Mouse (Mus musculus) forebrain, embryonic 15.5 days (tissue): ENCODE data around the gene Mmp11. TPM values are rescaled to one million over a fixed set of nuclear protein-coding genes. Genes with fewer than 3 reads are reported as not detected.

Experiments
- ATAC-seq: fragments of 200-750 bp; cut with Nextera tagmentation; replicated peaks from 2 replicates; pipeline ENCODE4 v1.8.0; 2017; ENCODE audit warnings: mild to moderate bottlenecking, moderate TSS enrichment, moderate library complexity
- H3K27ac ChIP-seq: fragments of 300-500 bp; sonication (generic); replicated peaks from 2 replicates; pipeline ENCODE4 v1.5.1; 2015; ENCODE audit warnings: mild to moderate bottlenecking, inconsistent platforms
- H3K27me3 ChIP-seq: fragments of 300-500 bp; sonication (generic); 2 replicates; pipeline ENCODE4 v1.6.1; 2015; ENCODE audit warnings: inconsistent platforms
- H3K36me3 ChIP-seq: fragments of 300-500 bp; sonication (generic); 2 replicates; pipeline ENCODE4 v1.6.1; 2015; ENCODE audit warnings: mild to moderate bottlenecking, inconsistent platforms
- H3K4me1 ChIP-seq: fragments of 300-500 bp; sonication (generic); 2 replicates; pipeline ENCODE4 v1.6.1; 2015; ENCODE audit warnings: inconsistent platforms
- H3K4me2 ChIP-seq: fragments of 300-500 bp; sonication (generic); replicated peaks from 2 replicates; pipeline ENCODE4 v1.6.1; 2015; ENCODE audit warnings: mild to moderate bottlenecking, inconsistent platforms
- H3K4me3 ChIP-seq: fragments of 300-500 bp; sonication (generic); 2 replicates; pipeline ENCODE4 v1.5.1; 2015; ENCODE audit warnings: mild to moderate bottlenecking, inconsistent platforms
- H3K9ac ChIP-seq: fragments of 300-500 bp; sonication (generic); replicated peaks from 2 replicates; pipeline ENCODE4 v1.6.1; 2015; ENCODE audit warnings: mild to moderate bottlenecking, inconsistent platforms
- H3K9me3 ChIP-seq: fragments of 300-500 bp; sonication (generic); 2 replicates; pipeline ENCODE4 v1.6.1; 2016; ENCODE audit warnings: inconsistent platforms
- WGBS: fragments of 180-500 bp; shearing (Covaris S2); methylation state at CpG from one replicate; pipeline ENCODE4 v1.1.7; 2015; ENCODE audit warnings: mixed read lengths; 5-methylcytosine and 5-hydroxymethylcytosine counted together
- polyA plus RNA-seq: library from polyadenylated mRNA; unstranded; fragments of >200 nt; fragmentation: Nextera tagmentation; extraction: Ambion mirVana; gene quantifications from 2 replicates; pipeline ENCODE4 v1.2.1, GENCODE M21; 2015

Mmp11 gene
- polyA plus RNA-seq, 1 experiment from 2014 or later: 19.8 TPM

GRCm38 (mm10) chr10:75945896-75946295 is 9.6 kb upstream of the Mmp11 start:
- H3K27ac ChIP-seq: no peak overlapping the region
- peaks cover 6% of the 10 kb centered on the region; the same call in 1 of the 2 replicates for H3K27me3 ChIP-seq
- H3K9ac ChIP-seq: no peak overlapping the region
- H3K4me1 ChIP-seq: peaks cover 14% of the 10 kb centered on the region
- no peak overlapping the region for H3K4me2 ChIP-seq
- no peak overlapping the region for H3K4me3 ChIP-seq
- H3K36me3 ChIP-seq: no peaks in the 10 kb centered on the region
- no peaks in the 10 kb centered on the region for H3K9me3 ChIP-seq
- ATAC-seq: no peak
- 90% methylated on average over 7 of the region's 7 CpGs for WGBS

GRCm38 (mm10) chr10:75945213-75945612 is 8.9 kb upstream of the Mmp11 start:
- no peak overlapping the region for H3K4me2 ChIP-seq
- H3K9ac ChIP-seq: no peak overlapping the region
- H3K36me3 ChIP-seq: no peaks in the 10 kb centered on the region
- WGBS: 95% methylated on average over 7 of the region's 7 CpGs
- no peak for ATAC-seq
- H3K9me3 ChIP-seq: no peaks in the 10 kb centered on the region
- H3K4me3 ChIP-seq: no peak overlapping the region
- H3K4me1 ChIP-seq: peaks cover 9% of the 10 kb centered on the region
- H3K27ac ChIP-seq: no peak overlapping the region
- peaks cover 1% of the 10 kb centered on the region; the same call in 1 of the 2 replicates for H3K27me3 ChIP-seq

- H3K27me3 ChIP-seq: no peaks in the 10 kb centered on the region
- no peak overlapping the region for H3K4me3 ChIP-seq
- no peak; the same call in 1 of the 2 replicates for ATAC-seq
- H3K36me3 ChIP-seq: no peaks in the 10 kb centered on the region
- H3K4me1 ChIP-seq: peaks cover 9% of the 10 kb centered on the region
- no peak overlapping the region for H3K9ac ChIP-seq
- no peak overlapping the region for H3K4me2 ChIP-seq
- H3K9me3 ChIP-seq: no peaks in the 10 kb centered on the region
- no peak overlapping the region for H3K27ac ChIP-seq
- 16% methylated on average over 11 of the region's 11 CpGs for WGBS
These were observed 7.9 kb upstream of the Mmp11 start for GRCm38 (mm10) chr10:75944066-75944772.

- Histone ChIP-seq H3K27me3 (no peaks in the 10 kb centered on the region), H3K9me3 (no peaks in the 10 kb centered on the region), H3K27ac (no peak within 1 kb of the TSS), H3K4me1 (peaks cover 9% of the 10 kb centered on the region), H3K4me3 (no peak within 1 kb of the TSS), H3K9ac (no peak within 1 kb of the TSS), H3K36me3 (no peaks in the 10 kb centered on the region), H3K4me2 (no peak within 1 kb of the TSS)
- ATAC-seq: no peak
- 83% methylated on average over 15 of the region's 15 CpGs for WGBS
These were observed 6.6 kb upstream of the Mmp11 start, which contains the start of gene Vpreb3 for GRCm38 (mm10) chr10:75942736-75943477. TSS of gene Vpreb3 (plus strand) at chr10:75943057.

- Histone ChIP-seq H3K36me3 (no peaks in the 10 kb centered on the region), H3K9me3 (no peaks in the 10 kb centered on the region), H3K27me3 (peaks cover 4% of the 10 kb centered on the region; the same call in 1 of the 2 replicates), H3K9ac (no peak overlapping the region), H3K4me3 (no peak overlapping the region), H3K4me1 (peaks cover 9% of the 10 kb centered on the region), H3K4me2 (no peak overlapping the region), H3K27ac (no peak overlapping the region)
- 53% methylated on average over 9 of the region's 9 CpGs for WGBS
- ATAC-seq: no peak
These were observed 4.9 kb upstream of the Mmp11 start for GRCm38 (mm10) chr10:75941042-75941824.

- Histone ChIP-seq H3K4me3 (no peak within 1 kb of the TSS), H3K9me3 (no peaks in the 10 kb centered on the region), H3K4me1 (peaks cover 17% of the 10 kb centered on the region), H3K36me3 (no peaks in the 10 kb centered on the region), H3K27me3 (peaks cover 4% of the 10 kb centered on the region; the same call in 1 of the 2 replicates), H3K9ac (no peak within 1 kb of the TSS), H3K4me2 (no peak within 1 kb of the TSS), H3K27ac (no peak within 1 kb of the TSS)
- 81% methylated on average over 5 of the region's 5 CpGs for WGBS
- ATAC-seq: no peak
These were observed 4.2 kb upstream of the Mmp11 start, which contains the start of gene Gm867 for GRCm38 (mm10) chr10:75940520-75940919. TSS of gene Gm867 (minus strand) at chr10:75940672.

- H3K27ac ChIP-seq: no peak overlapping the region
- no peaks in the 10 kb centered on the region for H3K36me3 ChIP-seq
- H3K4me1 ChIP-seq: peaks cover 22% of the 10 kb centered on the region
- H3K9me3 ChIP-seq: no peaks in the 10 kb centered on the region
- no peak overlapping the region for H3K4me3 ChIP-seq
- ATAC-seq: no peak
- H3K27me3 ChIP-seq: peaks cover 4% of the 10 kb centered on the region; the same call in 1 of the 2 replicates
- H3K4me2 ChIP-seq: no peak overlapping the region
- H3K9ac ChIP-seq: no peak overlapping the region
- 57% methylated on average over 9 of the region's 9 CpGs for WGBS
These were observed 3.4 kb upstream of the Mmp11 start for GRCm38 (mm10) chr10:75939481-75940234.

GRCm38 (mm10) chr10:75937851-75938643 is 1.8 kb upstream of the Mmp11 start:
- no peaks in the 10 kb centered on the region for H3K36me3 ChIP-seq
- H3K27me3 ChIP-seq: peaks cover 6% of the 10 kb centered on the region; the same call in 1 of the 2 replicates
- ATAC-seq: no peak
- H3K27ac ChIP-seq: no peak overlapping the region
- no peak overlapping the region for H3K9ac ChIP-seq
- H3K9me3 ChIP-seq: no peaks in the 10 kb centered on the region
- WGBS: 57% methylated on average over 10 of the region's 10 CpGs
- no peak overlapping the region for H3K4me3 ChIP-seq
- H3K4me1 ChIP-seq: peaks cover 13% of the 10 kb centered on the region
- H3K4me2 ChIP-seq: no peak overlapping the region

GRCm38 (mm10) chr10:75936909-75937667 is 792 bp upstream of the Mmp11 start:
- no peak overlapping the region for H3K4me2 ChIP-seq
- H3K36me3 ChIP-seq: no peaks in the 10 kb centered on the region
- H3K27ac ChIP-seq: no peak overlapping the region
- H3K9ac ChIP-seq: no peak overlapping the region
- no peak for ATAC-seq
- H3K27me3 ChIP-seq: peaks cover 9% of the 10 kb centered on the region; the same call in 1 of the 2 replicates
- WGBS: 32% methylated on average over 18 of the region's 18 CpGs
- no peak overlapping the region for H3K4me3 ChIP-seq
- peaks cover 23% of the 10 kb centered on the region for H3K4me1 ChIP-seq
- no peaks in the 10 kb centered on the region for H3K9me3 ChIP-seq

GRCm38 (mm10) chr10:75934991-75935390 is 1.3 kb downstream of the Mmp11 start:
- no peaks in the 10 kb centered on the region for H3K9me3 ChIP-seq
- ATAC-seq: no peak
- H3K4me1 ChIP-seq: peaks cover 41% of the 10 kb centered on the region
- peaks cover 9% of the 10 kb centered on the region; the same call in 1 of the 2 replicates for H3K27me3 ChIP-seq
- peak overlapping the region; percentile 96 for H3K4me2 ChIP-seq
- no peak overlapping the region for H3K27ac ChIP-seq
- H3K4me3 ChIP-seq: peak overlapping the region; percentile 50
- WGBS: 67% methylated on average over 1 of the region's 1 CpGs
- H3K9ac ChIP-seq: 0 out of 2 replicates have a peak overlapping the region, but pooled peaks have one; percentile 50
- no peaks in the 10 kb centered on the region for H3K36me3 ChIP-seq
